Mouse (Mus musculus) thymus, adult 2 months (tissue): Measurements from ENCODE around the gene Etv5.

Experiments used
- CTCF ChIP-seq: fragments of 200-500 bp; IDR thresholded peaks from 2 replicates; pipeline ENCODE4 v1.5.1; 2012; ENCODE audit warnings: mild to moderate bottlenecking, control low read depth, low read length, moderate library complexity, borderline replicate concordance; ENCODE audit not compliant: control insufficient read depth, poor library complexity, insufficient read depth; ENCODE audit errors: extremely low read depth
- POLR2A ChIP-seq: fragments of 200-500 bp; IDR thresholded peaks from 2 replicates; pipeline ENCODE4 v1.6.1; 2012; ENCODE audit warnings: mild to moderate bottlenecking, low read length, control low read depth, moderate library complexity; ENCODE audit not compliant: control insufficient read depth, poor library complexity, insufficient read depth; ENCODE audit errors: extremely low read depth

DNA sequence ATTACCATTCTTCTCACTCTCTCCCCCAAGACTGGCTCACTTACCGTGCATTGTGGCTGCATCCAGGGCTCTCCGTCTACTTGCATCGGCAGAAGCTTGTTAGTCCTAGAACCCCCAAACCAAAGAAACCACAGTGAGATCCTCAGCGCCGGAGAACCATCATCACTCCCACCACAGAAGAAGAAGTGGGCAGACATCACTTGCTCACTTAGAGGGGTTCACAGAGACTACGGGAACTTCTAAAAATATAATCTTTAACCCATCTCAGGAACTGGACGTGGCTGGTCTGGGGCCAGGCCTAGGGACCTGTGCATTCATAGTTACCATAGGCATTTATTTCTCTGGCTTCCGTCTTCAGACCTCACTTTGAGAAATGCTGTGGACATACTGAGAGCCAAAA lies 39.8 kb upstream of the Etv5 start:
- TF ChIP-seq CTCF = no peak
- no peak for TF ChIP-seq POLR2A
